Mouse (Mus musculus) embryonic facial prominence, embryonic 15.5 days (tissue): ENCODE results near the gene Psrc1. TPM values are rescaled to one million over a fixed set of nuclear protein-coding genes. Genes with fewer than 3 reads are reported as not detected.

Experiments
- ATAC-seq: fragments of 200-750 bp; cut with Nextera tagmentation; 2 replicates; pipeline ENCODE4 v1.8.0; 2017; ENCODE audit warnings: low read depth, moderate TSS enrichment; ENCODE audit not compliant: insufficient number of reproducible peaks, low FRiP score, low TSS enrichment
- H3K27ac ChIP-seq: fragments of 300-500 bp; sonication (generic); replicated peaks from 2 replicates; pipeline ENCODE4 v1.5.1; 2015; ENCODE audit warnings: mild to moderate bottlenecking, inconsistent platforms
- H3K27me3 ChIP-seq: fragments of 300-500 bp; sonication (generic); 2 replicates; pipeline ENCODE4 v1.6.1; 2015; ENCODE audit warnings: inconsistent platforms
- H3K36me3 ChIP-seq: fragments of 300-500 bp; sonication (generic); 2 replicates; pipeline ENCODE4 v1.6.1; 2015; ENCODE audit warnings: mild to moderate bottlenecking, inconsistent platforms
- H3K4me1 ChIP-seq: fragments of 300-500 bp; sonication (generic); 2 replicates; pipeline ENCODE4 v1.6.1; 2015; ENCODE audit warnings: inconsistent platforms
- H3K4me2 ChIP-seq: fragments of 300-500 bp; sonication (generic); replicated peaks from 2 replicates; pipeline ENCODE4 v1.6.1; 2015; ENCODE audit warnings: mild to moderate bottlenecking, inconsistent platforms
- H3K4me3 ChIP-seq: fragments of 300-500 bp; sonication (generic); replicated peaks from 2 replicates; pipeline ENCODE4 v1.5.1; 2015; ENCODE audit warnings: mild to moderate bottlenecking, inconsistent platforms
- H3K9ac ChIP-seq: fragments of 300-500 bp; sonication (generic); 2 replicates; pipeline ENCODE4 v1.6.1; 2015; ENCODE audit warnings: inconsistent platforms
- H3K9me3 ChIP-seq: fragments of 300-500 bp; sonication (generic); replicated peaks from 2 replicates; pipeline ENCODE4 v1.6.1; 2016; ENCODE audit warnings: inconsistent platforms
- WGBS: fragments of 180-500 bp; shearing (Covaris S2); methylation state at CpG from one replicate; pipeline ENCODE4 v1.1.7; 2015; 5-methylcytosine and 5-hydroxymethylcytosine counted together
- polyA plus RNA-seq: library from polyadenylated mRNA; unstranded; fragments of >200 nt; fragmentation: Nextera tagmentation; extraction: Ambion mirVana; gene quantifications from 2 replicates; pipeline ENCODE4 v1.2.1, GENCODE M21; 2015

The Psrc1 gene
- polyA plus RNA-seq, 1 experiment from 2014 or later, result 41.7 TPM

- peak overlapping the region; percentile 77 for H3K27ac ChIP-seq
- no peaks in the 10 kb centered on the region for H3K27me3 ChIP-seq
- H3K9me3 ChIP-seq, result no peaks in the 10 kb centered on the region
- no peak for ATAC-seq
- no peak overlapping the region for H3K4me2 ChIP-seq
- peaks cover 48% of the 10 kb centered on the region for H3K36me3 ChIP-seq
- no peak overlapping the region for H3K4me3 ChIP-seq
- 60% methylated on average over 7 of the region's 7 CpGs for WGBS
- H3K4me1 ChIP-seq, result peaks cover 33% of the 10 kb centered on the region
- H3K9ac ChIP-seq, result no peak overlapping the region
Measured at GRCm38 (mm10) chr3:108424944-108425623, 41.4 kb downstream of the Psrc1 start.

GRCm38 (mm10) chr3:108425624-108426018 is 42.0 kb downstream of the Psrc1 start:
- 72% methylated on average over 6 of the region's 6 CpGs for WGBS
- Histone ChIP-seq H3K4me1 (peaks cover 33% of the 10 kb centered on the region), H3K9ac (no peak overlapping the region), H3K4me3 (no peak overlapping the region), H3K27me3 (no peaks in the 10 kb centered on the region), H3K9me3 (no peaks in the 10 kb centered on the region), H3K27ac (peak overlapping the region; percentile 77), H3K4me2 (no peak overlapping the region), H3K36me3 (peaks cover 50% of the 10 kb centered on the region)
- ATAC-seq, result no peak

- no peak overlapping the region for H3K27ac ChIP-seq
- H3K9ac ChIP-seq, result no peak overlapping the region
- no peak for ATAC-seq
- 81% methylated on average over 13 of the region's 13 CpGs for WGBS
- H3K4me2 ChIP-seq, result no peak overlapping the region
- peaks cover 94% of the 10 kb centered on the region for H3K36me3 ChIP-seq
- H3K27me3 ChIP-seq, result no peaks in the 10 kb centered on the region
- H3K9me3 ChIP-seq, result no peaks in the 10 kb centered on the region
- no peak overlapping the region for H3K4me3 ChIP-seq
- no peaks in the 10 kb centered on the region for H3K4me1 ChIP-seq
Measured at GRCm38 (mm10) chr3:108432542-108433187, 49.0 kb downstream of the Psrc1 start.

- Histone ChIP-seq H3K4me3 (no peak overlapping the region), H3K4me1 (no peaks in the 10 kb centered on the region), H3K27me3 (no peaks in the 10 kb centered on the region), H3K36me3 (peaks cover 87% of the 10 kb centered on the region), H3K27ac (no peak overlapping the region), H3K9ac (no peak overlapping the region), H3K9me3 (no peaks in the 10 kb centered on the region), H3K4me2 (no peak overlapping the region)
- ATAC-seq, result no peak
- 55% methylated on average over 18 of the region's 18 CpGs for whole genome bisulfite sequencing
Measured at GRCm38 (mm10) chr3:108433188-108433880, 49.7 kb downstream of the Psrc1 start.

- Histone ChIP-seq H3K9me3 (no peaks in the 10 kb centered on the region), H3K27ac (no peak overlapping the region), H3K36me3 (peaks cover 80% of the 10 kb centered on the region), H3K4me3 (no peak overlapping the region), H3K4me2 (no peak overlapping the region), H3K27me3 (no peaks in the 10 kb centered on the region), H3K4me1 (no peaks in the 10 kb centered on the region), H3K9ac (no peak overlapping the region)
- ATAC-seq, result no peak
- WGBS, result 55% methylated on average over 19 of the region's 19 CpGs
Measured at GRCm38 (mm10) chr3:108433881-108434495, 50.3 kb downstream of the Psrc1 start.

- H3K36me3 ChIP-seq, result peaks cover 65% of the 10 kb centered on the region
- no peaks in the 10 kb centered on the region for H3K9me3 ChIP-seq
- H3K9ac ChIP-seq, result no peak overlapping the region
- H3K4me2 ChIP-seq, result no peak overlapping the region
- no peaks in the 10 kb centered on the region for H3K27me3 ChIP-seq
- no peak for ATAC-seq
- no peak overlapping the region for H3K4me3 ChIP-seq
- WGBS, result 81% methylated on average over 17 of the region's 17 CpGs
- no peak overlapping the region for H3K27ac ChIP-seq
- no peaks in the 10 kb centered on the region for H3K4me1 ChIP-seq
Measured at GRCm38 (mm10) chr3:108435701-108436379, 52.2 kb downstream of the Psrc1 start.

GRCm38 (mm10) chr3:108436380-108436714 is 52.7 kb downstream of the Psrc1 start:
- peaks cover 60% of the 10 kb centered on the region for H3K36me3 ChIP-seq
- ATAC-seq, result no peak
- H3K27ac ChIP-seq, result no peak overlapping the region
- no peaks in the 10 kb centered on the region for H3K4me1 ChIP-seq
- H3K9me3 ChIP-seq, result no peaks in the 10 kb centered on the region
- no peak overlapping the region for H3K4me2 ChIP-seq
- no peak overlapping the region for H3K9ac ChIP-seq
- WGBS, result 79% methylated on average over 7 of the region's 7 CpGs
- no peaks in the 10 kb centered on the region for H3K27me3 ChIP-seq
- no peak overlapping the region for H3K4me3 ChIP-seq

Other genes starting within 250 kb of the Psrc1 start
- 154 and 161 TPM in 2 replicates for gene Gnai3, start 237.7 kb upstream of the Psrc1 start, polyA plus RNA-seq
- gene Gpr61, start 229.0 kb upstream of the Psrc1 start, polyA plus RNA-seq, result 0.11 and 0.25 TPM in 2 replicates
- 6.3 and 6.8 TPM in 2 replicates for gene Amigo1, start 197.5 kb upstream of the Psrc1 start, polyA plus RNA-seq
- 2.8 and 3.0 TPM in 2 replicates for gene Cyb561d1, start 182.6 kb upstream of the Psrc1 start, polyA plus RNA-seq
- gene Atxn7l2, start 172.9 kb upstream of the Psrc1 start, polyA plus RNA-seq, result 18.4 and 20.4 TPM in 2 replicates
- 2.7 and 3.3 TPM in 2 replicates for gene Sypl2, start 157.2 kb upstream of the Psrc1 start, polyA plus RNA-seq
- gene Psma5, start 126.9 kb upstream of the Psrc1 start, polyA plus RNA-seq, result 263 and 265 TPM in 2 replicates
- 13.4 and 13.9 TPM in 2 replicates for gene Sort1, start 99.8 kb upstream of the Psrc1 start, polyA plus RNA-seq
- gene Mybphl, start 18.9 kb upstream of the Psrc1 start, polyA plus RNA-seq, result 0.12 TPM in 1 of 2 replicates, not detected in the other
- 20.1 and 20.7 TPM in 2 replicates for gene Celsr2, start 31.7 kb downstream of the Psrc1 start, polyA plus RNA-seq
- gene Sars, start 61.4 kb downstream of the Psrc1 start, polyA plus RNA-seq, result 117 and 120 TPM in 2 replicates
- gene 1700013F07Rik, start 150.3 kb downstream of the Psrc1 start, polyA plus RNA-seq, result 2.8 and 6.1 TPM in 2 replicates
- gene 5330417C22Rik, start 152.7 kb downstream of the Psrc1 start, polyA plus RNA-seq, result 3.3 and 4.1 TPM in 2 replicates
- gene Tmem167b, start 178.6 kb downstream of the Psrc1 start, polyA plus RNA-seq, result 48.6 and 49.6 TPM in 2 replicates
- 43.1 and 51.3 TPM in 2 replicates for gene Taf13, start 187.9 kb downstream of the Psrc1 start, polyA plus RNA-seq
- 18.0 and 19.9 TPM in 2 replicates for gene Wdr47, start 207.4 kb downstream of the Psrc1 start, polyA plus RNA-seq